Mouse (Mus musculus): Measurements from ENCODE around the gene Cfap157. TPM values are rescaled to one million over a fixed set of nuclear protein-coding genes. Genes with fewer than 3 reads are reported as not detected.

Gene Cfap157
- polyA plus RNA-seq, 1 experiment from 2014 or later = 1.8 TPM

DNA sequence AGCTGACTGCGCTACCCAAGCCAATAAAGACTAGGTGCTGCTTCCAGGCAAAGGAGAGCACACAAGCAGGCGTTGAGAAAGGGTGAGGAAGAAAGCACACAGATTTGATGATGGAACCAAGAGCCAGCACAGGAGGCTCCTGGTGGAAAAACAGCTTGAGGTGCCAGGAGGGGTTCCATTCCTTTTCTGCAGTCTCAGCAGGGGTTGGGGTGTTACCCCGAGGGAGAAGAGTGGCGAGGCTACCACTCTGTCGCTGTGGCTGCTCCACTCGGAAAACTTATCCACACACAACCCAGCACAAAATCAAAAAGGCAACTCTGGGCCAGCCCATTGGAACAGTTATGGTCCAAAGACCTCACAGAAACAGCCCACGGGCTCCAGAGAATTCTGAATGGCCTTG is 33.4 kb upstream of the Cfap157 start:
- no peak for DNase-seq (ENCODE audit: low read depth, low spot score)
- in situ Hi-C loops (cut with MboI; ENCODE audit: low pct_unique_long_range_greater_than_20kb) = no loop called here
- POLR2A ChIA-PET = no interaction called here
- H3K27me3 ChIP-seq = no peaks in the 10 kb centered on the region
- no peak for TF ChIP-seq CTCF (IDR thresholded peaks at IDR 0.05)
- no peak for ATAC-seq
- CTCF ChIA-PET = interaction anchor here (1.0 kb wide), 1 partner anchor 42 kb away, joined by 3 read pairs; no protein-coding TSS in a partner anchor

DNA sequence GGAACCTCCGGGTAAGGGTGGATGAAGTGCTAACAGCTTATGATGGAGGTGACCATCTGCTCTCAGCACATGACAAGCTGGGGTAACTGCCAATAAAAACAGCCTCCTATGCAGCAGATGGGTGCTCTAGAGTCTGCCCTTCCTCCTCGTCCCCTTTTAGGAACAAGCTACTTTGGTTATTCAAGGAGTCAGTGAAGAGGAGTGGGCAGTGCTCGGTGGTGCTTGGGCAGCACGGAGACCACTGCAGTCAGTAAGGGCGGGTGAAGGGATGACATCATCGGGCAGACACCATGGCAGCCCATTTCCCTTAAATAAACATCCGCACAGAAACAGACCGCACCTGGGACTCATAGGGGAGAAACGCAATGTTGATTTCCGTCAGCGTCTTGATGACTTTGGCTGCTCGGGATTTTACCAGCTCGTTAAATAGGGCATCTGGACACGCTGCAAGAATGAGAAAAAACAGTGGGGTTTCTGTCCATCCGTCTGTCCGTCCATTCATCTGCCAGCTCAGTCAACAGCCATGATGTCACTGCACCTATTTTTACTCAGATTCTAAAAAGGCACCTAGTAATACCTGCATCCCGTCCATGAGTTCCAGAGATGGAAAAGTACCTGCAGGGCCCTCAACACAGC is 32.8 kb upstream of the Cfap157 start:
- POLR2A ChIA-PET = no interaction called here
- in situ Hi-C loops (cut with MboI; ENCODE audit: low pct_unique_long_range_greater_than_20kb) = no loop called here
- CTCF ChIA-PET = interaction anchor here (1.0 to 1.2 kb wide), 2 partner anchors 37 to 42 kb away, joined by 3 to 4 read pairs; no protein-coding TSS in a partner anchor
- H3K27me3 ChIP-seq = no peaks in the 10 kb centered on the region
- ATAC-seq (no peak), DNase-seq (ENCODE audit: low read depth, low spot score) (no peak)
- no peak for TF ChIP-seq CTCF (IDR thresholded peaks at IDR 0.05)

DNA sequence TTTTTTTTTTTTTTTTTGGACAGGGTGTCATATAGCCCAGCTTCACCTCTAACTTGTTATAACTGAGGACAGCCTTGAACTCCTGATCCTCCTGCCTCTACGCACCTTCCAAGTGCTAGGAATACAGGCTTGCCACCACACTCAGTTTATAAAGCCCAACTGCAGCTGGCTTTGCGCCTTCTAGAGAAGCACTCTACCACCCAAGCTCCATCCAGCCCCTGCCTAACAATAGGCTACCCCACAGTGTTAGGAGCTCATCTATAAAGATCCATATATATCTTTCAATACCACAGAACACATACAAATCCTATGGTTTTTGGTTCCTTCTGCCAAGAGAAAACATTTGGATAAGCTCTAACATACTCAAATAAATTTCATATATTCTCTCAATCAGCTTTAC is 32.3 kb upstream of the Cfap157 start:
- no peak for DNase-seq (ENCODE audit: low read depth, low spot score)
- no peak for ATAC-seq
- no peak for TF ChIP-seq CTCF (IDR thresholded peaks at IDR 0.05)
- CTCF ChIA-PET = interaction anchor here (1.0 to 1.2 kb wide), 2 partner anchors 37 to 43 kb away, joined by 3 to 4 read pairs; no protein-coding TSS in a partner anchor
- in situ Hi-C loops (cut with MboI; ENCODE audit: low pct_unique_long_range_greater_than_20kb) = no loop called here
- POLR2A ChIA-PET = no interaction called here
- H3K27me3 ChIP-seq = no peaks in the 10 kb centered on the region

DNA sequence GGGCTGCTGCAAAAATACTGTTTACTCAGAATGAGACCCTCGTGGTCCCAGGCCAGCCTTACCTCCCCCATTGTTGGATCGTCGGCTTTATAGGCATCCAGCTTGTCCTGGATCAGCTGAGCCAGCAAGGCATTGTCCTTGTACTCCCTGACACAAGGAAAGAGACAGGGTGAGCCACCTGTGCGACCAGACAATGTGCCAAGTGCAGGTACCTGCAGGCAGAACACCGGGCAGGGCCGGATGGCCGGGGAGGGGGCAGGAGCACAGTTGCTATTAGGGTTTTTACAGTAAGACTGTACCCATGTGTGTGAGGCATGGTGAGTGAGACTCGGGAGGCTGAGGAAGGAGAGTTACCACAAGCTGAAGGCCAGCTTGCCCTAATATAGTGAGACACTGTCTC is 27.7 kb upstream of the Cfap157 start:
- no peak for TF ChIP-seq CTCF (IDR thresholded peaks at IDR 0.05)
- in situ Hi-C loops (cut with MboI; ENCODE audit: low pct_unique_long_range_greater_than_20kb) = no loop called here
- DNase-seq (ENCODE audit: low read depth, low spot score) (no peak), ATAC-seq (no peak)
- POLR2A ChIA-PET = no interaction called here
- CTCF ChIA-PET = interaction anchor here (1.9 kb wide), 1 partner anchor 47 kb away, joined by 6 read pairs; no protein-coding TSS in a partner anchor
- no peaks in the 10 kb centered on the region for H3K27me3 ChIP-seq

DNA sequence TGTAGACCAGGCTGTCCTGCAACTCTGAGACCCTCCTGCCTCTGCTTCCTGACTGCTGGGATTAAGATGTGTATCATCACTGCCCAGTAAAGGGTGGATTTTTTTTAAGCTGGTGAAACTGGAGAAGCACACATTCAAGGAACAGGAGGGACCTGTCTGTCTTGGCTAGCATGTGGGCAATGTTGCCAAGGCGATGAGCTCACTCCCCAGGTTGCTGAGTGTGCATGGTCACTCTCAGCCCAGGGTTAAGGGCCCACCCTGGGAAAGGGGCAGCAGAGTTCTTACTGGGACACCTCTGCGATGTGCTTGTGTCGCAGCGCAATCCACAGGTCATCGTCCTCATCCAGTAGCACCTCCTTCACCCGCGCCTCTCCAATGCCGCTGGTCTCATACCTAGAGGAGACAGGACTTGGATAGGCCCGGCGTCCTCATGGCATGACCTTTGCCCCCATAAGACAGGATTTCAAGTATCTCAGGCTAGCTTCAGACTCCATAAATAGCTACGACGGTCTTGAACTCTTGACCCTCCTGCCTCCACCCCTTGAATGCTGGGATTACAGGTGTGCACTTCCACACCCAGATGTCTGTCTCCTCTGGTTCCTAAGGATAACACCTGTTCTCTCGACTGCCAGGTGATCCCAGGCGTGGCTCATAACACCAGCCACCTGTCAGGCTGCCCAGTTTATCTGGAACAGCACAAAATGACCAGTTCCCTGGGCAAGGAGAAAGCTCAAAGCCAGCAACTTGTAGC is 24.8 kb upstream of the Cfap157 start:
- no peaks in the 10 kb centered on the region for H3K27me3 ChIP-seq
- in situ Hi-C loops (cut with MboI; ENCODE audit: low pct_unique_long_range_greater_than_20kb) = no loop called here
- DNase-seq (ENCODE audit: low read depth, low spot score) (no peak), ATAC-seq (no peak)
- no peak for TF ChIP-seq CTCF (IDR thresholded peaks at IDR 0.05)
- POLR2A ChIA-PET = interaction anchor here (1.2 kb wide), 1 partner anchor 10 kb away, joined by 3 read pairs; no protein-coding TSS in a partner anchor
- CTCF ChIA-PET = interaction anchor here (0.9 to 2.1 kb wide), 2 partner anchors 26 to 32 kb away, joined by 3 to 5 read pairs; no protein-coding TSS in a partner anchor

DNA sequence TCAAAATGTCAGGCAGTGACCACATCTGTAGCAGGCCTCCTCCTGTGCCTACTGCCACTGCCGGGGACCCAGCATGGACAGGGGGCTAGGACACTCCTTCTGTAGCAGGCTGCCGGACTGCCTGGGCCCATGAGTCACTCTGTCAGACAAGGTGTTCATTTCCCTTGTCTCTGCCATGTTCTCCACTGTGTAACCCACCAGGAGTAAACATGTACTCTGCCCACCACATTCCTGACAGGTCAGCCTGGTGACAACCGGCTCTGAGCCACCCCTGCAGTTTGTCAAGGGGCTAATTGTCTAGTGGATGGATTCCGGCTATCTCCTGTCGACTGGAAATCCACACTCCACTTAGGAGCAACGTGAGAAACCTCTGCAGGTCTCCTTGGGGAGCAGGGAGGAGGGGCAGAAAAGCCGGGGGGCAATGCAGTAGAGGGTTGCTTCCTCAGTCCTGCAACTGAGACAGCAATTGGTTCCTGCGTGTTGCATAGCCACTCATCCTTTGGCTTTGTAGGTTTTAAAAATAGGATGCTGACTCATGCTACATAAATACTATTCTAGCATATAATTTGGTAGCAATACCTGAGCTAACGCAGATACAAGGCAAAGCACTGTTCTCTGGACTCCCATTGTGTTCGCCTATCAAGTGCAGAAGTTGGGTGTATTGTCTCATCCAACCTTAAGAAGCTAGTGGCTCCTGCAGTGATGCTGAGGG is 14.2 kb upstream of the Cfap157 start:
- in situ Hi-C loops (cut with MboI; ENCODE audit: low pct_unique_long_range_greater_than_20kb) = no loop called here
- H3K27me3 ChIP-seq = no peaks in the 10 kb centered on the region
- ATAC-seq (no peak), DNase-seq (ENCODE audit: low read depth, low spot score) (no peak)
- POLR2A ChIA-PET = interaction anchor here (0.9 kb wide), 1 partner anchor 11 kb away, joined by 3 read pairs; no protein-coding TSS in a partner anchor
- no peak for TF ChIP-seq CTCF (IDR thresholded peaks at IDR 0.05)
- CTCF ChIA-PET = interaction anchor here (0.6 kb wide), 1 partner anchor 11 kb away, joined by 5 read pairs; no protein-coding TSS in a partner anchor

DNA sequence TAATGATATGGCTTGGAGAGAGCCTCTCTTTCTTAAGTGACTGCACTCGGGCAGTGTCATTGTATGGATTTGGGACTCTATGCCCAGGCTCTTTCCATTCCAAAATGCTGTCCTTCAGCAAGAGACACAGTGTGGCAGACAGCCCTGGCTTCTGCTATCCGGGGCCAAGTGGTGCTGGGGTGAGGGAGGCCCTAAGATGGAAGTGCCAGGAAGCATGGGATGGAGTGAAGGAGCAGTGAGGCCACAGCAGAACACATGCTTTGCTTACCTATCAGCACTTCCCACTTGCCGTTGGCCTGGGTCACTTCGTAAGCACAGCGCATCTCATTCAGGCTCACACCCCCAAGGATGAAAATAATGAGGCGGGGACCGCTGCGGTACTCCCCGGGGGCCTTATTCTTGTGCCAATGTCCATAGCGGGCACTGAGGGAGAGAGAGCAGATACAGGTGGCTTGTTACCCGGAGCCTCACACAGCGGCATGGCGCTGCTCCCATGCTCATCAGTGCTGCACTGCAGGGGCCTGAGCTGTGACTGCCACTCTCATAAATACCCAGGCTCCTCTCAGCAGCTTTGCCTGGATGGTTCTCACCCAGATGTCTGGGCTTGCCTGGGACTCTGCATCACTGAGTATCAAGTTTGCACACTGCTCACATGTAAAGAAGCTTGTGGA is 11.7 kb upstream of the Cfap157 start:
- ChIA-PET POLR2A (no interaction called here), CTCF (interaction anchor here (1.7 kb wide), 1 partner anchor 58 kb away, joined by 3 read pairs; no protein-coding TSS in a partner anchor)
- ATAC-seq = no peak
- no peaks in the 10 kb centered on the region for H3K27me3 ChIP-seq
- no peak for DNase-seq (ENCODE audit: low read depth, low spot score)
- no peak for TF ChIP-seq CTCF (IDR thresholded peaks at IDR 0.05)
- in situ Hi-C loops (cut with MboI; ENCODE audit: low pct_unique_long_range_greater_than_20kb) = no loop called here

DNA sequence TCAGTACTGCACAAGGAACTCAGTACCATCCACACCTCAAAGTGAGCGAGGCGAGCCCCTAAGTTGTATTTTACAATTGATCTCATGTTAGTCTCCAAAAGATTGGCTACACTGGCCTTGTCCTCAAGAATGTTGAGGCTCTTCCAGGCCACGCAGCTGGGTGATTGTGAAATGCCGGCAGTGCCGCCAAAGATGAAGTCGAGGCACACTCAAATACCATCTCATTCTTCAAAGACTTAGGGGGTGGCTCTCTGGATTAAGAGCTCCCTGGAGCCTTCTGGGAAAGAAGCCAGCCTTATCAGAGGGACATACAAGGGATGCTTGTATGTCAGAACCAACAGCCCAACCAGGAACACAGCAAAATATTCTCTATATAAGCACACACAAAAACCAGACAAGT is 7.1 kb upstream of the Cfap157 start:
- DNase-seq (ENCODE audit: low read depth, low spot score) (no peak), ATAC-seq (no peak)
- in situ Hi-C loops (cut with MboI; ENCODE audit: low pct_unique_long_range_greater_than_20kb) = no loop called here
- TF ChIP-seq CTCF (IDR thresholded peaks at IDR 0.05) = no peak
- ChIA-PET CTCF (interaction anchor here (1.2 kb wide), 1 partner anchor 137 kb away, joined by 3 read pairs; no protein-coding TSS in a partner anchor), POLR2A (no interaction called here)
- H3K27me3 ChIP-seq = no peaks in the 10 kb centered on the region

DNA sequence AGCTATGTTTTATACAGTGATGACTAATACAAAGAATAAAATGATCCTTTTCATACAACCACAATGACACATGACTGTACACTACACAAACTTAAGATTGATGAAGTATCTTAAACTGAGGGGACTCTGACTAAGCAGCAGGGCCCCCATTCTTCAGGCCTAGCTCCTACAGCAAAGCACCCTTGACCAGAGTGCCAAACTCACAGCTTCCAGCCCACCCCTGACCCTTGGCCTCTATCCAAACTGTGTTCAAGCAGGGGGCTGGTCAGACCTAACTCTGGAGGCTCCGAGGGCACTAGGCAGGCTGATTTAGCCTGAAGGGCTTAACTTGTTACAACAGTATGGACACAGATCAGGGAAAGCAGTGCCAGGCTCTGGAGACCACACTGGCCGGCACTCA is 4.4 kb upstream of the Cfap157 start:
- POLR2A ChIA-PET = no interaction called here
- no peaks in the 10 kb centered on the region for H3K27me3 ChIP-seq
- ATAC-seq (no peak), DNase-seq (ENCODE audit: low read depth, low spot score) (no peak)
- CTCF ChIA-PET = interaction anchor here (1.0 to 2.0 kb wide), 4 partner anchors 10 to 66 kb away, joined by 4 to 9 read pairs (median 5); no protein-coding TSS in a partner anchor
- no peak for TF ChIP-seq CTCF (IDR thresholded peaks at IDR 0.05)
- in situ Hi-C loops (cut with MboI; ENCODE audit: low pct_unique_long_range_greater_than_20kb) = loop anchor here (5.0 kb wide), 1 partner anchor 64 kb away; no protein-coding TSS in a partner anchor

DNA sequence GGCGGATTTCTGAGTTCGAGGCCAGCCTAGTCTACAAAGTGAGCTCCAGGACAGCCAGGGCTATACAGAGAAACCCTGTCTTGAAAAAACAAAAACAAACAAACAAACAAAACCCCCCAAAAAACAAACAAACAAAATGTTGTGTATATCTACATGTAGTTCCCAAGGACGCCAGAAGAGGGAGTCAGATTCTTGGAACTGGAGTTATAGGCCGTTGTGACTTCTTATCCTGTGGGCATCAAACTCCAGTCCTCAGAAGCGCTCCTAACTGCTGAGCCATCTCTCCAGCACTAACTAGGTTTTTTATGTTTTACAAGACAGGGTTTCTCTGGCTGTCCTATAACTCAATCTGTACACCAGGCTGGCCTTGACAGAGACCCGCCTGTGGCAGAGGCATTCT is 2.9 kb upstream of the Cfap157 start:
- no peaks in the 10 kb centered on the region for H3K27me3 ChIP-seq
- POLR2A ChIA-PET = no interaction called here
- ATAC-seq = no peak
- DNase-seq (ENCODE audit: low read depth, low spot score) = no peak
- no peak for TF ChIP-seq CTCF (IDR thresholded peaks at IDR 0.05)
- in situ Hi-C loops (cut with MboI; ENCODE audit: low pct_unique_long_range_greater_than_20kb) = loop anchor here (5.0 kb wide), 1 partner anchor 65 kb away; no protein-coding TSS in a partner anchor
- CTCF ChIA-PET = interaction anchor here (1.1 to 2.8 kb wide), 9 partner anchors 12 to 67 kb away, joined by 3 to 9 read pairs (median 4); no protein-coding TSS in a partner anchor
